Mouse (Mus musculus) kidney, embryonic 16.5 days (tissue): ENCODE measurements around the gene Grb10. TPM values are rescaled to one million over a fixed set of nuclear protein-coding genes. Genes with fewer than 3 reads are reported as not detected.

Source experiments
- ATAC-seq: fragments of 200-750 bp; cut with Nextera tagmentation; 2 replicates; pipeline ENCODE4 v1.8.0; 2017; ENCODE audit warnings: moderate TSS enrichment; ENCODE audit not compliant: low FRiP score, low TSS enrichment
- H3K27ac ChIP-seq: fragments of 300-500 bp; sonication (generic); 2 replicates; pipeline ENCODE4 v1.5.1; 2014; ENCODE audit warnings: low read length
- H3K27me3 ChIP-seq: fragments of 300-500 bp; sonication (generic); 2 replicates; pipeline ENCODE4 v1.6.1; 2014; ENCODE audit warnings: low read length, control low read depth, mixed read lengths; ENCODE audit not compliant: insufficient read depth
- H3K36me3 ChIP-seq: fragments of 300-500 bp; sonication (generic); 2 replicates; pipeline ENCODE4 v1.6.1; 2014; ENCODE audit warnings: low read length, control low read depth, mixed read lengths; ENCODE audit not compliant: insufficient read depth
- H3K4me1 ChIP-seq: fragments of 300-500 bp; sonication (generic); 2 replicates; pipeline ENCODE4 v1.6.1; 2014; ENCODE audit warnings: low read length, control low read depth, mixed read lengths; ENCODE audit not compliant: insufficient read depth
- H3K4me2 ChIP-seq: fragments of 300-500 bp; sonication (generic); replicated peaks from 2 replicates; pipeline ENCODE4 v1.6.1; 2014; ENCODE audit warnings: low read depth, low read length
- H3K4me3 ChIP-seq: fragments of 300-500 bp; sonication (generic); 2 replicates; pipeline ENCODE4 v1.5.1; 2014; ENCODE audit warnings: mild to moderate bottlenecking, low read length
- H3K9ac ChIP-seq: fragments of 300-500 bp; sonication (generic); replicated peaks from 2 replicates; pipeline ENCODE4 v1.6.1; 2014; ENCODE audit warnings: low read length
- H3K9me3 ChIP-seq: fragments of 300-500 bp; sonication (generic); 2 replicates; pipeline ENCODE4 v1.6.1; 2016; ENCODE audit warnings: low read length, control low read depth
- WGBS: fragments of 180-500 bp; shearing (Covaris S2); extraction: QIAGEN DNeasy Blood & Tissue Kit; methylation state at CpG from one replicate; pipeline ENCODE4 v1.1.7; 2014; 5-methylcytosine and 5-hydroxymethylcytosine counted together
- polyA plus RNA-seq: library from polyadenylated mRNA; unstranded; fragments of >200 nt; fragmentation: Nextera tagmentation; extraction: Ambion mirVana; gene quantifications from 2 replicates; pipeline ENCODE4 v1.2.1, GENCODE M21; 2015

Gene Grb10
- polyA plus RNA-seq, 1 experiment from 2014 or later, result 374 TPM

DNA sequence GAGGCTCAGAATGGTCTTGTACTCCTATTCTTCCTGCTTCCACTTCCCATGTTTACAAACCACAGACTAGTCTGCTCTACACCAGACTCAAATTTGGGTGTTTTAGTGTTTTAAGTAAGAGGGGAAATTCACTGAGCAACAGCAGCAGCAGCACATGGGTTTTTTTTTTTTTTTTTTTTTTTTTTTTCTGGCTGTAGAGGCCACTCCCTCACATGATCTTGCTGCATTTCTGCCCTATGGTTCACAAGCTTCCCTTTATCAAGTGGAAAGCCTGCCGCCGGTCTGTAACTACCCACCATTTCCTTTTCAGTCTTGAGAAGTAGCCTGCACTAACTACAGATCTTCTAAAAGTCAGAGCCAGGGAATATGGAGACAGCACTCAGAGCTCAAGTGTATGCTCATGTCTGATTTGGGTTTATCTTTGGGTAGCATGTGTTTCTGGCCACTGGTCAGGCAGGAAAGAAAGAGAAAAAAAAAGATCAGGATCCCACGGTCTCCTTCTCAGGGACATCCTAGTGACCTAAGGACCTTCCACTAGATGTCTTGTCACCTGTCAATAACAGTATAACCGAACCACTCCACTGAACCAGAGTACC, 152.0 kb downstream of the Grb10 start:
- 51% methylated on average over 4 of the region's 4 CpGs for WGBS
- Histone ChIP-seq H3K4me3 (no peak overlapping the region), H3K9me3 (no peaks in the 10 kb centered on the region), H3K9ac (no peak overlapping the region), H3K4me2 (no peak overlapping the region), H3K4me1 (peaks cover 16% of the 10 kb centered on the region), H3K27ac (no peak overlapping the region), H3K36me3 (no peaks in the 10 kb centered on the region), H3K27me3 (no peaks in the 10 kb centered on the region)
- ATAC-seq, result no peak

- Histone ChIP-seq H3K27ac (no peak overlapping the region), H3K4me1 (peaks cover 16% of the 10 kb centered on the region)
Observed at GRCm38 (mm10) chr11:11885921-11886320, 152.6 kb downstream of the Grb10 start.

GRCm38 (mm10) chr11:11885246-11885643, 153.2 kb downstream of the Grb10 start:
- Histone ChIP-seq H3K27me3 (no peaks in the 10 kb centered on the region), H3K9me3 (no peaks in the 10 kb centered on the region), H3K27ac (no peak overlapping the region), H3K4me2 (no peak overlapping the region), H3K4me3 (no peak overlapping the region), H3K4me1 (peaks cover 16% of the 10 kb centered on the region), H3K9ac (no peak overlapping the region), H3K36me3 (no peaks in the 10 kb centered on the region)
- WGBS, result 81% methylated on average over 4 of the region's 4 CpGs
- ATAC-seq, result no peak

More at GRCm38 (mm10) chr11:11885921-11886320, 152.6 kb downstream of the Grb10 start:
- ATAC-seq, result no peak
- no peak overlapping the region for H3K4me3 ChIP-seq
- no peak overlapping the region for H3K9ac ChIP-seq
- no peaks in the 10 kb centered on the region for H3K36me3 ChIP-seq
- no peak overlapping the region for H3K4me2 ChIP-seq
- 16% methylated on average over 3 of the region's 3 CpGs for WGBS
- no peaks in the 10 kb centered on the region for H3K27me3 ChIP-seq
- H3K9me3 ChIP-seq, result no peaks in the 10 kb centered on the region

DNA sequence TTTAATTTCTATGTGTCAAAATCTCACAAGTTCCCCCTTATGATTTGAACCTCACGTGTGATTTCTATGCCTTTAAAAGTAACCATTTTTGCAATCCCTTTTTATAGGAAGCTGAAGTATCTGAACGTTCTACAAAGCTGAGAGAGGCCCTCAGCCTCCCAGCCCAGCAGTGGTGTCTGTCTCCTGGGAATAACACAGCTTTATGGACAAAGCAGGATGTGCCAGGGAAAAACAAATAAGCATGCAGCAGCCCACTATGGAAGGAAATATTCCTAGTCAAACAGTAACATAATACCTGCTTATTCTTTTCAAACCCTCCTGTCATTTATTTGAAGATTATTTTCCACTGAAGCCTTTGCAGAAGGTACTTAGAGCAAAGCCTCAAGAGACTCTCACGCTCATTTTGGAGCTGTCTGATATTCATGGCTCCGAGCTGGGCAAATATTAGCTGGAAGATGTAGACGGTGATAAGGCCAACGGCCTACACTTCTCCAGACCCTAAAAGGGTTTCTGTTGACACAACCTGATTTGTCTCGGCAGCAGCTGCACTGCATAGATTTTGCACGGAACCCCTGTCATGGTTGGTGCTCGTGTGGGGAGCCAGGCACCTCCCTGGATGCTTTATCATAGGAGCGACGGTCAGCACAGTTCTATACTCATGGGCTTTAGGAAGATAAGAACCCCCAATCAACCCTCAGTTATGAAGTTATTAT, 153.8 kb downstream of the Grb10 start:
- Histone ChIP-seq H3K4me2 (no peak overlapping the region), H3K4me1 (peaks cover 16% of the 10 kb centered on the region), H3K9ac (no peak overlapping the region)

DNA sequence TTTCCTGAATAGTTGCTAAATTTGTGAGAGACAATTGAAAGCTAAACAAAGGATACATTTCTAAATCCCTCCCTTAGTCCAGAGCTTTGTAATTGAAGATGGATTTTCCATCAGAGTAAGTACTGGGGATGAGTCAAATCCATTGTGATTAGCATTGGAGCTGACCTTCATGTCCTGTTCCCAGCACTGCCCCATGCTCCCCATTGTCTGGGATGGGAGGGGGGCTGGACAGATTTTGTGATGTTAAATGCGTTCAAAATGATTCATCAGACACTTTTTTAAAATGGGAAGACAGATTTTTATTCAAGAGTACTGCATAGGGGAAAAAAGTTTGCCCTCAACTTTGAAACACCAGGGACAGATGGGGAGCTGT, 156.7 kb downstream of the Grb10 start:
- no peak overlapping the region for H3K9ac ChIP-seq
- H3K4me2 ChIP-seq, result no peak overlapping the region
- no peak overlapping the region for H3K27ac ChIP-seq
- no peak overlapping the region for H3K4me3 ChIP-seq
- WGBS, result 61% methylated on average over 1 of the region's 1 CpGs
- peaks cover 37% of the 10 kb centered on the region for H3K4me1 ChIP-seq
- ATAC-seq, result no peak
- no peaks in the 10 kb centered on the region for H3K27me3 ChIP-seq
- no peaks in the 10 kb centered on the region for H3K36me3 ChIP-seq
- no peaks in the 10 kb centered on the region for H3K9me3 ChIP-seq

More for the DNA sequence above, 153.8 kb downstream of the Grb10 start:
- Histone ChIP-seq H3K9me3 (no peaks in the 10 kb centered on the region), H3K4me3 (no peak overlapping the region), H3K27ac (no peak overlapping the region), H3K36me3 (no peaks in the 10 kb centered on the region), H3K27me3 (no peaks in the 10 kb centered on the region)
- 26% methylated on average over 11 of the region's 11 CpGs for WGBS
- 0 out of 2 replicates have a peak, but pooled peaks have one; percentile 14 for ATAC-seq

- no peaks in the 10 kb centered on the region for H3K9me3 ChIP-seq
- H3K9ac ChIP-seq, result no peak overlapping the region
- H3K36me3 ChIP-seq, result no peaks in the 10 kb centered on the region
- no peak overlapping the region for H3K4me3 ChIP-seq
- no peak overlapping the region for H3K4me2 ChIP-seq
- no peak overlapping the region; the same call in 1 of the 2 replicates for H3K27ac ChIP-seq
- peaks cover 31% of the 10 kb centered on the region for H3K4me1 ChIP-seq
- H3K27me3 ChIP-seq, result no peaks in the 10 kb centered on the region
- 61% methylated on average over 13 of the region's 13 CpGs for WGBS
- no peak for ATAC-seq
Observed at GRCm38 (mm10) chr11:11881026-11881782, 157.3 kb downstream of the Grb10 start.

Other genes with a start within 250 kb of the Grb10 start
- 66.9 and 69.5 TPM in 2 replicates for gene Fignl1, start 229.7 kb downstream of the Grb10 start, polyA plus RNA-seq
- gene Ddc, start 140.5 kb downstream of the Grb10 start, polyA plus RNA-seq, result 12.6 and 13.2 TPM in 2 replicates